Mouse (Mus musculus) small intestine, adult 2 months (tissue): ENCODE data around the gene Cep295.

ENCODE experiments used
- CTCF ChIP-seq: fragments of 200-500 bp; IDR thresholded peaks from 2 replicates; pipeline ENCODE4 v1.5.1; 2012; ENCODE audit warnings: low read depth, mild to moderate bottlenecking, control low read depth, inconsistent platforms, low read length, moderate library complexity, mixed read lengths; ENCODE audit not compliant: insufficient replicate concordance, insufficient read length; ENCODE audit errors: extremely low read depth
- POLR2A ChIP-seq: fragments of 200-500 bp; IDR thresholded peaks from 2 replicates; pipeline ENCODE4 v1.6.1; 2012; ENCODE audit warnings: low read depth, mild to moderate bottlenecking, control low read depth, inconsistent platforms, low read length, moderate library complexity

GRCm38 (mm10) chr9:15313633-15314032 lies 44.0 kb downstream of the Cep295 start:
- no peak for TF ChIP-seq POLR2A
- TF ChIP-seq CTCF: no peak
